Mouse (Mus musculus): Measurements from ENCODE around the gene Hipk1.

Gene Hipk1

GRCm38 (mm10) chr3:103745001-103745770 is 46.2 kb downstream of the Hipk1 start:
- DNase-seq, result no peak

- DNase-seq, result no peak
Observed at GRCm38 (mm10) chr3:103743208-103743607, 48.2 kb downstream of the Hipk1 start.

GRCm38 (mm10) chr3:103740342-103740741 is 51.0 kb downstream of the Hipk1 start:
- peak in 1 of 2 experiments; percentile 7 for DNase-seq

- DNase-seq, result no peak
Observed at GRCm38 (mm10) chr3:103739329-103739728, 52.0 kb downstream of the Hipk1 start, which contains the start of gene Gm10964. TSS of gene Gm10964 (plus strand) at chr3:103739366.

GRCm38 (mm10) chr3:103737778-103738571 is 53.4 kb downstream of the Hipk1 start, which contains the start of gene Olfml3:
TSS of gene Olfml3 (minus strand) at chr3:103738001.
- DNase-seq, result peak; percentile 95 to 97

- peak; percentile 72 to 75 for DNase-seq
Observed at GRCm38 (mm10) chr3:103737061-103737754, 54.2 kb downstream of the Hipk1 start.

- peak in 1 of 2 experiments; percentile 14 for DNase-seq
Observed at GRCm38 (mm10) chr3:103735776-103736600, 55.4 kb downstream of the Hipk1 start.

GRCm38 (mm10) chr3:103734696-103735519 is 56.5 kb downstream of the Hipk1 start:
- DNase-seq, result peak; percentile 46 to 54

- peak in 1 of 2 experiments; percentile 27 for DNase-seq
Observed at GRCm38 (mm10) chr3:103733799-103734695, 57.3 kb downstream of the Hipk1 start.

- peak; percentile 24 to 31 for DNase-seq
Observed at GRCm38 (mm10) chr3:103733176-103733575, 58.2 kb downstream of the Hipk1 start.

GRCm38 (mm10) chr3:103732116-103732515 is 59.2 kb downstream of the Hipk1 start:
- DNase-seq, result no peak

- no peak for DNase-seq
Observed at GRCm38 (mm10) chr3:103729850-103730249, 61.5 kb downstream of the Hipk1 start.

- DNase-seq, result no peak
Observed at GRCm38 (mm10) chr3:103727813-103728326, 63.5 kb downstream of the Hipk1 start.

- no peak for DNase-seq
Observed at GRCm38 (mm10) chr3:103726642-103727041, 64.7 kb downstream of the Hipk1 start.

GRCm38 (mm10) chr3:103724137-103724536 is 67.2 kb downstream of the Hipk1 start:
- DNase-seq, result peak in 1 of 2 experiments; percentile 18

- DNase-seq, result no peak
Observed at GRCm38 (mm10) chr3:103718728-103719127, 72.6 kb downstream of the Hipk1 start.

- peak; percentile 46 to 56 for DNase-seq
Observed at GRCm38 (mm10) chr3:103716774-103717760, 74.3 kb downstream of the Hipk1 start.
